8 mouse cellular contexts compared by ENCODE assay signal in genomic region chr17:22165722-22166294, GRCm38 (mm10). TPM values are rescaled to one million over a fixed set of nuclear protein-coding genes. Genes with fewer than 3 reads are reported as not detected.
DNase-seq lines count a peak whose midpoint lies in the region; ATAC-seq and TF ChIP-seq lines count a peak whose summit lies in the region.
"Not testable (repeated sequence)": the region's sequence is repeated elsewhere in the genome, so short reads cannot be mapped to it uniquely, and the experiment has no call there.

Gene Zfp947, minus strand, starts transcription at chr17:22166190.

- H3K79me2 ChIP-seq in CH12.LX (replicated peaks; ENCODE audit: control insufficient read depth, extremely low read depth, insufficient read depth, poor library complexity, severe bottlenecking), result not testable (repeated sequence)

- not testable (repeated sequence) for TF ChIP-seq RAD21 in CH12.LX (IDR thresholded peaks at IDR 0.05; ENCODE audit: low read depth, low read length)

- H3K36me3 ChIP-seq in CH12.LX (replicated peaks in 1 of 2; ENCODE audit: control insufficient read depth in 1 of 2, insufficient read depth in 1 of 2, low read length in 1 of 2); forebrain, embryonic 11.5 days (ENCODE audit: control insufficient read depth, insufficient read depth, low read length); heart, embryonic 15.5 days; kidney, postnatal 0 days (ENCODE audit: insufficient read depth, low read length); liver, embryonic 11.5 days (ENCODE audit: control insufficient read depth, insufficient read depth, low read length); stomach, embryonic 14.5 days (ENCODE audit: control insufficient read depth, insufficient read depth, low read length): not testable (repeated sequence)

- H3K4me2 ChIP-seq in CH12.LX (ENCODE audit: insufficient read depth, low read depth, poor library complexity, severe bottlenecking), result peak within 1 kb of the TSS; percentile 17; the same call in 1 of the 2 replicates
- H3K4me2 ChIP-seq in forebrain, embryonic 11.5 days (ENCODE audit: low read depth, low read length, severe bottlenecking), result peak within 1 kb of the TSS; percentile 52
- peak within 1 kb of the TSS; percentile 65 for H3K4me2 ChIP-seq in heart, embryonic 15.5 days
- peak within 1 kb of the TSS; percentile 59 for H3K4me2 ChIP-seq in kidney, postnatal 0 days (ENCODE audit: low read length)
- H3K4me2 ChIP-seq in liver, embryonic 11.5 days, result peak within 1 kb of the TSS; percentile 62
- peak within 1 kb of the TSS; percentile 37 for H3K4me2 ChIP-seq in stomach, embryonic 14.5 days (replicated peaks; ENCODE audit: low read depth, low read length)

- not testable (repeated sequence) for H3K4me1 ChIP-seq in CH12.LX (ENCODE audit: control insufficient read depth in 1 of 2, insufficient read depth in 2 of 2); forebrain, embryonic 11.5 days (replicated peaks; ENCODE audit: control insufficient read depth, insufficient read depth, low read length); heart, embryonic 15.5 days (replicated peaks); kidney, postnatal 0 days (replicated peaks; ENCODE audit: insufficient read depth, low read length); liver, embryonic 11.5 days (replicated peaks; ENCODE audit: control insufficient read depth, insufficient read depth, low read length); stomach, embryonic 14.5 days (ENCODE audit: control insufficient read depth, insufficient read depth, low read length)

- in situ Hi-C loops in CH12.LX (cut with MboI; ENCODE audit: low pct_ligation_motif_present, low pct_unique_long_range_greater_than_20kb, low sequenced_read_pairs), result not testable (repeated sequence)

- peak; percentile 90 for ATAC-seq in forebrain, embryonic 11.5 days (replicated peaks; ENCODE audit: low FRiP score)
- ATAC-seq in heart, embryonic 15.5 days (replicated peaks; ENCODE audit: insufficient number of reproducible peaks, insufficient read depth, low FRiP score, low read depth), result peak; percentile 86
- peak; percentile 93 for ATAC-seq in kidney, postnatal 0 days (replicated peaks; ENCODE audit: low FRiP score, low read depth)
- ATAC-seq in liver, embryonic 11.5 days (replicated peaks; ENCODE audit: low FRiP score), result peak; percentile 88
- peak; percentile 70; the same call in 1 of the 2 replicates for ATAC-seq in monocyte, adult 5-6 weeks (replicated peaks; ENCODE audit: insufficient number of reproducible peaks, low FRiP score, low TSS enrichment, poor library complexity, severe bottlenecking)
- ATAC-seq in stomach, embryonic 14.5 days (ENCODE audit: insufficient number of reproducible peaks, insufficient read depth, low FRiP score, low read depth), result peak; percentile 90

- WGBS in forebrain, embryonic 11.5 days, result under 1% methylated on average over 16 of the region's 16 CpGs
- WGBS in heart, embryonic 15.5 days, result under 1% methylated on average over 16 of the region's 16 CpGs
- WGBS in kidney, postnatal 0 days, result under 1% methylated on average over 16 of the region's 16 CpGs
- WGBS in liver, embryonic 11.5 days, result under 1% methylated on average over 16 of the region's 16 CpGs
- under 1% methylated on average over 16 of the region's 16 CpGs for WGBS in stomach, embryonic 14.5 days

- not testable (repeated sequence) for H3K9me3 ChIP-seq in CH12.LX (replicated peaks; ENCODE audit: low read length); forebrain, embryonic 11.5 days (ENCODE audit: control insufficient read depth, low read length); heart, embryonic 15.5 days (replicated peaks); kidney, postnatal 0 days (replicated peaks; ENCODE audit: low read length); liver, embryonic 11.5 days (ENCODE audit: control insufficient read depth, low read length); stomach, embryonic 14.5 days (ENCODE audit: control insufficient read depth, low read depth, low read length)

- H3K27ac ChIP-seq in CH12.LX (ENCODE audit: insufficient read depth, low read depth); forebrain, embryonic 11.5 days (ENCODE audit: low read depth, low read length); liver, embryonic 11.5 days (ENCODE audit: low read depth, low read length): not testable (repeated sequence)
- peak within 1 kb of the TSS; percentile 87 for H3K27ac ChIP-seq in heart, embryonic 15.5 days
- peak within 1 kb of the TSS; percentile 87 for H3K27ac ChIP-seq in kidney, postnatal 0 days
- peak within 1 kb of the TSS; percentile 58; the same call in 1 of the 2 replicates for H3K27ac ChIP-seq in stomach, embryonic 14.5 days (ENCODE audit: low read length)

- 0 out of 2 replicates have a peak, but pooled peaks have one; percentile 27 for TF ChIP-seq POLR2A in CH12.LX (IDR thresholded peaks at IDR 0.05; ENCODE audit: low read depth, low read length)

- not testable (repeated sequence) for TF ChIP-seq EP300 in CH12.LX (IDR thresholded peaks at IDR 0.05; ENCODE audit: low read length)

- peak; percentile 48 for DNase-seq in CH12.LX (ENCODE audit: extremely low read depth)
- DNase-seq in c-Kit-positive CD71-negative TER-119-negative erythroid progenitor cells, embryonic 14.5 days (ENCODE audit: low read depth), result peak; percentile 9
- peak; percentile 54 for DNase-seq in forebrain, embryonic 11.5 days (ENCODE audit: low spot score)
- DNase-seq in kidney, postnatal 0 days (ENCODE audit: low spot score), result peak; percentile 71
- DNase-seq in liver, embryonic 11.5 days (ENCODE audit: low spot score), result peak; percentile 52

- peak within 1 kb of the TSS; percentile 49 to 56 (median 52) for H3K4me3 ChIP-seq in CH12.LX (replicated peaks in 1 of 3; ENCODE audit: low read depth in 2 of 3, low read length in 2 of 3, poor library complexity in 1 of 3)
- H3K4me3 ChIP-seq in forebrain, embryonic 11.5 days (ENCODE audit: low read depth, low read length), result peak within 1 kb of the TSS; percentile 44
- peak within 1 kb of the TSS; percentile 69 for H3K4me3 ChIP-seq in heart, embryonic 15.5 days
- peak within 1 kb of the TSS; percentile 51 for H3K4me3 ChIP-seq in kidney, postnatal 0 days (replicated peaks; ENCODE audit: low read depth, low read length)
- peak within 1 kb of the TSS; percentile 55 for H3K4me3 ChIP-seq in liver, embryonic 11.5 days (ENCODE audit: low read depth, low read length)
- peak within 1 kb of the TSS; percentile 43 for H3K4me3 ChIP-seq in stomach, embryonic 14.5 days (ENCODE audit: low read depth, low read length)

- not testable (repeated sequence) for TF ChIP-seq CTCF in CH12.LX (conservative IDR thresholded peaks at IDR 0.05 in 1 of 2, IDR thresholded peaks at IDR 0.05 in 1 of 2; ENCODE audit: low read depth in 2 of 2, low read length in 2 of 2)
- peak; percentile 35; the same call in 1 of the 2 replicates for TF ChIP-seq CTCF in kidney, postnatal 0 days (IDR thresholded peaks at IDR 0.05; ENCODE audit: low read depth)

- dilution Hi-C loops in CH12.LX (cut with MboI; ENCODE audit: extremely low pct_ligation_motif_present, extremely low pct_unique_long_range_greater_than_20kb, low sequenced_read_pairs), result not testable (repeated sequence)

- not testable (repeated sequence) for H3K27me3 ChIP-seq in CH12.LX (replicated peaks); forebrain, embryonic 11.5 days (ENCODE audit: control insufficient read depth, insufficient read depth, low read length); heart, embryonic 15.5 days; kidney, postnatal 0 days (ENCODE audit: insufficient read depth, low read length); liver, embryonic 11.5 days (replicated peaks; ENCODE audit: control insufficient read depth, insufficient read depth, low read length); stomach, embryonic 14.5 days (ENCODE audit: control insufficient read depth, insufficient read depth, low read length)

- peak within 1 kb of the TSS; percentile 64 for H3K9ac ChIP-seq in CH12.LX (ENCODE audit: insufficient read depth, low read depth)
- peak within 1 kb of the TSS; percentile 62; the same call in 1 of the 2 replicates for H3K9ac ChIP-seq in forebrain, embryonic 11.5 days (ENCODE audit: low read length)
- peak within 1 kb of the TSS; percentile 69 for H3K9ac ChIP-seq in heart, embryonic 15.5 days
- H3K9ac ChIP-seq in kidney, postnatal 0 days (ENCODE audit: low read depth, low read length), result peak within 1 kb of the TSS; percentile 57; the same call in 1 of the 2 replicates
- peak within 1 kb of the TSS; percentile 67 for H3K9ac ChIP-seq in liver, embryonic 11.5 days (ENCODE audit: low read depth, low read length)
- H3K9ac ChIP-seq in stomach, embryonic 14.5 days (replicated peaks; ENCODE audit: low read depth, low read length), result not testable (repeated sequence)

TF ChIP-seq in CH12.LX, 34 proteins besides CTCF, POLR2A, EP300 and RAD21:
- peak; percentile 75 for TF ChIP-seq MEF2A (IDR thresholded peaks at IDR 0.05; ENCODE audit: borderline replicate concordance, low read depth, low read length)
- peak; percentile 69 for TF ChIP-seq MAX (IDR thresholded peaks at IDR 0.05; ENCODE audit: low read length)
- peak; percentile 50 for TF ChIP-seq BHLHE40 (IDR thresholded peaks at IDR 0.05; ENCODE audit: low read depth, low read length)
- TF ChIP-seq USF2 (conservative IDR thresholded peaks at IDR 0.05; ENCODE audit: low read depth, low read length), result peak; percentile 74
- 0 out of 2 replicates have a peak, but pooled peaks have one; percentile 36 for TF ChIP-seq NELFE (IDR thresholded peaks at IDR 0.05; ENCODE audit: low read depth, low read length)
- TF ChIP-seq USF1 (IDR thresholded peaks at IDR 0.05; ENCODE audit: low read depth, low read length), result peak; percentile 72

RNA-seq across cellular contexts. Expression of gene Zfp947, which starts in this region (rescaled TPM):
- total RNA-seq in CH12.LX (2012; rRNA removed) (1.1 and 1.3 TPM in 2 replicates), CH12.LX (2014; rRNA removed) (5.9 and 7.3 TPM in 2 replicates)
- 2.5 and 2.9 TPM in 2 replicates for polyA plus RNA-seq in CH12.LX (2012; ENCODE audit: insufficient read length, low read depth)
- 2.3 and 2.5 TPM in 2 replicates for polyA plus RNA-seq in forebrain, embryonic 11.5 days (2014; fragmentation: Nextera tagmentation; extraction: Ambion mirVana)
- polyA plus RNA-seq in heart, embryonic 15.5 days (2015; fragmentation: Nextera tagmentation; extraction: Ambion mirVana), result 1.7 and 2.4 TPM in 2 replicates
- 3.4 and 3.5 TPM in 2 replicates for polyA plus RNA-seq in kidney, postnatal 0 days (2015; fragmentation: Nextera tagmentation; extraction: Ambion mirVana)
- 1.3 and 1.8 TPM in 2 replicates for polyA plus RNA-seq in liver, embryonic 11.5 days (2014; fragmentation: Nextera tagmentation; extraction: Ambion mirVana)
- 1.0 to 2.2 TPM (median 1.3 TPM) in 3 replicates for total RNA-seq in monocyte, adult 5-6 weeks (2017)
- polyA plus RNA-seq in stomach, embryonic 14.5 days (2014; fragmentation: Nextera tagmentation; extraction: Ambion mirVana), result 4.1 and 4.5 TPM in 2 replicates

Comparison
In these comparisons a context has a peak if more than half of its experiments do, and no peak if none do; other contexts are left out.
1. DNase-seq: peak in every context shown above with its lines; median percentile 71 in kidney, postnatal 0 days; 54 in forebrain, embryonic 11.5 days; 52 in liver, embryonic 11.5 days; 48 in CH12.LX; 9 in c-Kit-positive CD71-negative TER-119-negative erythroid progenitor cells, embryonic 14.5 days.